Mouse (Mus musculus): Measurements from ENCODE around the gene Pds5b. TPM values are rescaled to one million over a fixed set of nuclear protein-coding genes. Genes with fewer than 3 reads are reported as not detected.
"Not testable (repeated sequence)": the region's sequence is repeated elsewhere in the genome, so short reads cannot be mapped to it uniquely, and the experiment has no call there.

Gene Pds5b
- 46.2 and 47.4 TPM in 2 replicates for polyA plus RNA-seq (2016; fragmentation: Nextera tagmentation; extraction: Ambion mirVana)

DNA sequence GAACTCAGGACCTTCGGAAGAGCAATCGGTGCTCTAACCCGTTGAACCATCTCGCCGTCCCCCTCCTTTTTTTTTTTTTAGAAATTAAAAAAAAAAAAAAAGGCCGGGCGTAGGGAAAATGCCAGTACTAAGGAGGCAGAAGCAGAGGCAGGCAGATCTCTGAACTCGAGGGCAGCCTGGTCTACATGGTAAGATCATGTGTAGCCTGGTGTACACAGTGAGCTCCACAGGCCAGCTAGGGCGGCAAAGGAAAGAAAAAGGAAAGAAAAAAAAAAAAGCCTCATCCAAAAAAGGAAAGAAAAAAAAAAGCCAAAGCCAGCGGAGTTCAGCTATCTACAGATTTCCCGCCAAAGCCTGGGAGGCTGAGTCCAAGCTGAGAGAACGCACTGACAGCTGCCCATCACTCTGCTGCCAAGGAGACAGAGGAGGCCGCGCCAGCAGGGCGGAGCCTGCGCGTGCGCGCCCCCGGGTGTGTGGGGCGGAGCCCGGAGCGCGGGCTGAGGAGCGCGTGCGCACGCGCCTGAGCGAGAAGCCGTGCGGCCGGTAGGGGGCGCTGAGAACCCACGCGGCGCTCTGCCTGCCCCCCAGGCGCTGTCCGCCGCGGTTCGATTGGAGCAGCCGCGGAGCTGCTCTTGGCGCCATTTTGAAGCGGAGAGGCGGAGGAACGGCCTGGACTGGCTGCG is at the start of gene Pds5b:
Pds5b (plus strand) TSS at position 587 of the 683 bp plus-strand sequence.
- Histone ChIP-seq H3K9me3 (no peaks in the 10 kb centered on the region), H3K4me2 (peak within 1 kb of the TSS; percentile 59), H3K4me1 (peaks cover 21% of the 10 kb centered on the region), H3K9ac (peak within 1 kb of the TSS; percentile 94), H3K27me3 (no peaks in the 10 kb centered on the region), H3K4me3 (replicated peaks) (peak within 1 kb of the TSS; percentile 88), H3K36me3 (replicated peaks) (no peaks in the 10 kb centered on the region), H3K27ac (peak within 1 kb of the TSS; percentile 97)
- 14% methylated on average over 49 of the region's 49 CpGs for WGBS
- ATAC-seq (ENCODE audit: low FRiP score): peak; percentile 96

DNA sequence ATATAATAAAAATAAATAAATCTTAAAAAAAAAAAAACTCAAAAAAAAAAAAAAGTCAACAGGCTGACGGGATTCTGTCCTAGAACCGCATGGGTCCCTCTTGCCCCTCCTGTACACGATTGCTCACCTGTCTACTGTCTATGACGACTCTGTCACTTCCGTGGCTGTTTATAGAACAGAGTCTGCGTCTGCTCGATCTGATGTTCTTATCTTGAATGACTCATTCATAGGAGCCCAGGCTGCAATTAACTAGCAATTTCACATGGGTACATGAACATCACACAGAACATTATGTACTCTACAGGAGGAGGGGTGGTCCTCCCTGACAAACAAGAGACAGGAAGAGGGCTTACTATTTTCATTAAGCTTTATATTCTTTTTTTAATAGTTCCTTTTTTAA is 48.0 kb upstream of the Pds5b start:
- Histone ChIP-seq H3K4me2 (no peak overlapping the region), H3K9ac (no peak overlapping the region), H3K4me1 (no peaks in the 10 kb centered on the region), H3K36me3 (replicated peaks) (no peaks in the 10 kb centered on the region; the same call in 1 of the 2 replicates), H3K4me3 (replicated peaks) (no peak overlapping the region), H3K9me3 (no peaks in the 10 kb centered on the region), H3K27me3 (no peaks in the 10 kb centered on the region), H3K27ac (no peak overlapping the region)
- 95% methylated on average over 7 of the region's 7 CpGs for WGBS
- ATAC-seq (ENCODE audit: low FRiP score): no peak

DNA sequence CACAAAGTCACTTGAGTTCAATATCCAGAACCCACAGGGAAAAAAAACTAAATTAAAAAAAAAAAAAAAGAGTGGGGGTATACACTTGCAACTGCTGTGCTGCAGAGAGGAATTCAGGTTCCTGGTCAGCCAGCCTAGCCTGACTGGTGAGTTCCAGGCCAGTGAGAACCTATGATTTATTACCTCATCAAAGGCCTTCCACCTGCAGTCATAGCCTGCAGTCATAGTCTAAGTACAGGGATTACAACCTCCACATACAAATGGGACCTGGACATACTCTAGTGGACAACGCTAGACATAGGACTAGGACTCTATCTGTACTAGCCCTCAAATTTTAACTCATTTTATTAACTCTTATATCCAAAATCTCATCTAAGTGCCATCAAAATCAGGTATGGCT is 44.3 kb upstream of the Pds5b start:
- no peaks in the 10 kb centered on the region for H3K4me1 ChIP-seq
- H3K27ac ChIP-seq: no peak overlapping the region
- no peaks in the 10 kb centered on the region for H3K9me3 ChIP-seq
- 90% methylated on average over 1 of the region's 1 CpGs for WGBS
- peaks cover 4% of the 10 kb centered on the region; the same call in 1 of the 2 replicates for H3K36me3 ChIP-seq (replicated peaks)
- no peaks in the 10 kb centered on the region for H3K27me3 ChIP-seq
- H3K4me3 ChIP-seq (replicated peaks): no peak overlapping the region
- no peak overlapping the region for H3K9ac ChIP-seq
- H3K4me2 ChIP-seq: no peak overlapping the region
- ATAC-seq (ENCODE audit: low FRiP score): no peak

DNA sequence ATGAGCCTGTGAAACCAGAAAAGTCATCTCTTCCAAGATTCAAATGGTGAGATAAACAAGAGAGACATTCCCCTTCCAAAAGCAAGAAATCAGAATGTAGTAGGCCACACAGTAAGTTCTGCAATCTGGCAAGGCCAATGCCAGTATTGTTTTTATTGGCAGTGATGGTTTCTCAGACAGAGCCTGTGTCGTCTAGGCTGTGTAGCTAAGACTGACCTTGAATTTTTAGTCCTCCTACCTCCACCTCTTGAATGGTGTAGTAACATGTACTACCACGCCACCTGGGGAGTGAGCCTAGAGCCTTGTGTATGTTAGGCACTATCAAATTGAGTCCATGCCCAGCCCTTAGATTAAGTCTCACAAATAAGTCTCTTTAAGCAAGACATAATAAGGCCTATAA is 43.8 kb upstream of the Pds5b start:
- ATAC-seq (ENCODE audit: low FRiP score): no peak
- no peaks in the 10 kb centered on the region for H3K4me1 ChIP-seq
- 94% methylated on average over 2 of the region's 2 CpGs for WGBS
- no peak overlapping the region for H3K4me3 ChIP-seq (replicated peaks)
- no peak overlapping the region for H3K9ac ChIP-seq
- H3K27ac ChIP-seq: no peak overlapping the region
- no peak overlapping the region for H3K4me2 ChIP-seq
- no peaks in the 10 kb centered on the region for H3K27me3 ChIP-seq
- H3K9me3 ChIP-seq: no peaks in the 10 kb centered on the region
- H3K36me3 ChIP-seq (replicated peaks): peaks cover 4% of the 10 kb centered on the region; the same call in 1 of the 2 replicates

DNA sequence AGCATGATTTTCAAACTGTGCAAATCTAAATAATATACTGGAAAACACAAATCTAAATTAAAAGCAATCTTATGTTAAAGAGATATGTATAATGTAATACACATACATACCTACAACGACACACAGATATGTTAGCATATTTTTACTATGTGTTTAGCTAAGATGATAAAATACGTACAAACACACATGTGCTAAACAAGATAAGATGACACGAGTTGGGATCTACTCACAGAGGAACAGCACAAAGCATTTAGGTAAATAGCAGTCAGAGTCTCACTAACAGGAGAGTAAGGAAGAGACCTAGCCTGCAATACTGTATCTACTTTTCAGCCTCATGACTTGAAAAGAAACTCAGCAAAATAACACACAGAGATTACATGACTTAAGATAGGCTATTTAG is 32.1 kb upstream of the Pds5b start:
- no peaks in the 10 kb centered on the region for H3K4me1 ChIP-seq
- H3K9me3 ChIP-seq: no peaks in the 10 kb centered on the region
- H3K36me3 ChIP-seq (replicated peaks): peaks cover 25% of the 10 kb centered on the region

DNA sequence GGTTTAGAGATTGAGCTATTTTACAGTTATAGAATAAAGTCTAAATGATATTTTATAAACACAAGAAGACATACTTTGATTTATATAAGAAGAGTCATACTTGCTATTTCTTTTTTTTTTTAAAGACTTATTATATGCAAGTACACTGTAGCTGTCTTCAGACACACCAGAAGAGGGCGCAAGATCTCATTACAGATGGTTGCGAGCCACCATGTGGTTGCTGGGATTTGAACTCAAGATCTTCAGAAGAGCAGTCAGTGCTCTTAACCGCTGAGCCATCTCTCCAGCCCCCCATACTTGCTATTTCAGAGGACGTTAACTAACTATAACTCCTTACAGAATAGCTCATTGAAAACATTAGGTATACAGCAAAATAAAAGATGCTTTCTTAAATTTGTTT is 30.1 kb upstream of the Pds5b start:
- 94% methylated on average over 4 of the region's 4 CpGs for WGBS
- not testable (repeated sequence) for H3K27me3 ChIP-seq; ATAC-seq (ENCODE audit: low FRiP score); H3K4me2 ChIP-seq; H3K27ac ChIP-seq; H3K9me3 ChIP-seq; H3K9ac ChIP-seq; H3K4me3 ChIP-seq (replicated peaks); H3K4me1 ChIP-seq
- peaks cover 20% of the 10 kb centered on the region for H3K36me3 ChIP-seq (replicated peaks)

More for the DNA sequence above, 32.1 kb upstream of the Pds5b start:
- Histone ChIP-seq H3K4me2 (no peak overlapping the region), H3K27ac (no peak overlapping the region), H3K4me3 (replicated peaks) (no peak overlapping the region), H3K27me3 (no peaks in the 10 kb centered on the region), H3K9ac (no peak overlapping the region)
- WGBS: 91% methylated on average over 3 of the region's 3 CpGs
- ATAC-seq (ENCODE audit: low FRiP score): no peak

DNA sequence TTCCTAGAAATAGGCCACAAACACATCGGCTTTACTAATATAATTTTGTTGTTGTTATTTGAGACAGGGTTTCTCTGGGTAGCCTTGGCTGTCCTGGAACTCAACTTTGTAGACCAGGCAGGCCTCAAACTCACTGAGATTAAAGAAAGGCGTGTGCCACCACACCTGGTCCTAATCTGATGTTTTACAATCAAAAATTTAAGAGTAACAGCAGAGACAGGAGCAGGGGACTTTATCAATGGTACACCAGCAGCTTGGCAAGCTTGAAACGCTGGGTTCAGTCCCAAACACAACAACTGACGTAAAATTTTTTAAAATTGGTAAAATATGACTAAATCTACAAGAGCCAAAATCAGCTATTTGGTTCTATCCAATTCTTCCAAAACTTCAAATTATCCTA is 28.6 kb upstream of the Pds5b start:
- H3K27ac ChIP-seq: no peak overlapping the region
- H3K36me3 ChIP-seq (replicated peaks): peaks cover 35% of the 10 kb centered on the region
- no peak for ATAC-seq (ENCODE audit: low FRiP score)

DNA sequence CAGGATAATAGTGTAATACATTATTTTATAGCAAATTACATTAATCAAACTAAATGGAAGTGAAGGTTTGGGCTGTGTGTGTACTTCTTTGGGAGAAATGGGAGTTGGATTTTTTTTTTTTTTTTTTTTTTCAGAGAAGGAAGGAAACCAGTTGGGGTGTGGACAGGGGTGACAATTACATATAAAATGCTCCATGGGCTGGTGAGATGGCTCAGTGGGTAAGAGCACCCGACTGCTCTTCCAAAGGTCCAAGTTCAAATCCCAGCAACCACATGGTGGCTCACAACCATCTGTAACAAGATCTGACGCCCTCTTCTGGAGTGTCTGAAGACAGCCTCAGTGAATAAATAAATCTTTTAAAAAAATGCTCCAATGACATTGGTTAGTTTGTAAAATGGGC is 21.0 kb upstream of the Pds5b start:
- Histone ChIP-seq H3K4me3 (replicated peaks) (no peak overlapping the region), H3K9ac (no peak overlapping the region), H3K27ac (no peak overlapping the region), H3K4me2 (no peak overlapping the region), H3K9me3 (no peaks in the 10 kb centered on the region), H3K36me3 (replicated peaks) (peaks cover 16% of the 10 kb centered on the region), H3K27me3 (no peaks in the 10 kb centered on the region), H3K4me1 (peaks cover 1% of the 10 kb centered on the region; the same call in 1 of the 2 replicates)
- ATAC-seq (ENCODE audit: low FRiP score): no peak
- 89% methylated on average over 2 of the region's 2 CpGs for WGBS

More for the DNA sequence above, 28.6 kb upstream of the Pds5b start:
- Histone ChIP-seq H3K4me3 (replicated peaks) (no peak overlapping the region), H3K27me3 (no peaks in the 10 kb centered on the region), H3K9me3 (no peaks in the 10 kb centered on the region), H3K4me2 (no peak overlapping the region), H3K9ac (no peak overlapping the region), H3K4me1 (no peaks in the 10 kb centered on the region)
- WGBS: 93% methylated on average over 4 of the region's 4 CpGs

DNA sequence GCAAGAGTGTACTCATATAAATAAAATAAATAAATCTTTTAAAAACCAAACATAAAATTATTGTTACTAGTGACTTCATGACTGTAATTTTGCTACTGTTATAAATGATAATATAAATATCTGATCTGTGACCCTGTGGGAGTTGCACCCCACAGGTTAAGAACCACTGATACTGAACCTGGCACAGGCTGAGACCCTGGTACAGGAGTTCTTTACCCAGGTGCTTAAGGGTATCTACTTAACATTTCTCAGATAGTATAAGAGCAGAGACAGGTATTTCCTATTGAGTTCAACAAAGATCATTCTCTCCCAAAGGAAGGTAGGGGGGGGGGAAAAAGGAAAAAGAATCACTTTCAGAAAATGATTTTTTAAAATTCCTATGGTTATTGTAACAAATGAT is 19.0 kb upstream of the Pds5b start:
- H3K27me3 ChIP-seq: no peaks in the 10 kb centered on the region
- H3K9me3 ChIP-seq: no peaks in the 10 kb centered on the region
- H3K36me3 ChIP-seq (replicated peaks): peaks cover 4% of the 10 kb centered on the region; the same call in 1 of the 2 replicates
- no peak overlapping the region for H3K4me2 ChIP-seq
- no peak overlapping the region for H3K9ac ChIP-seq
- H3K4me1 ChIP-seq: peaks cover 14% of the 10 kb centered on the region
- no peak overlapping the region for H3K4me3 ChIP-seq (replicated peaks)
- H3K27ac ChIP-seq: no peak overlapping the region
- ATAC-seq (ENCODE audit: low FRiP score): no peak

DNA sequence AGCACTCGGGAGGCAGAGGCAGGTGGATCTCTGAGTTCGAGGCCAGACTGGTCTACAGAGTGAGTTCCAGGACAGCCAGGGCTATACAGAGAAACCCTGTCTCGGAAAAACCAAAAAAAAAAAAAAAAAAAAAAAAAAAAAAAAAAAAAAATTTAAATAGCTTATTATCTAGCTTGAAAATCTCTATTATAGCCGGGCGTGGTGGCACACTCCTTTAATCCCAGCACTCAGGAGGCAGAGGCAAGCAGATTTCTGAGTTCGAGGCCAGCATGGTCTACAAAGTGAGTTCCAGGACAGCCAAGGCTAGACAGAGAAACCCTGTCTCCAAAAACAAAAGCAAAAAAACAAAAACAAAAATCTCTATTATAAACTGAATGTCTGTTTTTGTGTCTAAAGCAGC is 14.1 kb upstream of the Pds5b start:
- WGBS: 97% methylated on average over 6 of the region's 6 CpGs
- H3K4me1 ChIP-seq: peaks cover 27% of the 10 kb centered on the region
- H3K27me3 ChIP-seq; H3K4me3 ChIP-seq (replicated peaks); H3K9me3 ChIP-seq; ATAC-seq (ENCODE audit: low FRiP score); H3K9ac ChIP-seq; H3K4me2 ChIP-seq; H3K27ac ChIP-seq: not testable (repeated sequence)
- peaks cover 18% of the 10 kb centered on the region for H3K36me3 ChIP-seq (replicated peaks)

DNA sequence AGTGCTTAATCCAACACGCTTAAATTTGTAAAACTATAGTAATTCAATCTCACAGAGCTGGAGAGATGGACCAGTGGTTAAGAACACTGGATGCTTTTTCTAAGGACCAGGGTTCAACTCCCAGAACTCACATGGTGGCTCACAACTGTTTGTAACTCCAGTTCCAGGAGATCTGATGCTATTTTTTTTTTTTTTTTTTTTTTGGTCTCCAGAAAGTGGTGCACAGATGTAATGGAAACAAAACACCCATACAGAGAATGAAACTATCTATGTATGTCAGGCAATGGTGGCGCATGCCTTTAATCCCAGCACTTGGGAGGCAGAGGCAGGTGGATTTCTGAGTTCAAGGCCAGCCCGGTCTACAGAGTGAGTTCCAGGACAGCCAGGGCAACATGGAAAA is 13.2 kb upstream of the Pds5b start:
- H3K4me2 ChIP-seq; ATAC-seq (ENCODE audit: low FRiP score); H3K27me3 ChIP-seq; H3K27ac ChIP-seq; H3K4me3 ChIP-seq (replicated peaks); H3K9me3 ChIP-seq; H3K9ac ChIP-seq: not testable (repeated sequence)
- 95% methylated on average over 3 of the region's 3 CpGs for WGBS
- Histone ChIP-seq H3K36me3 (replicated peaks) (peaks cover 18% of the 10 kb centered on the region), H3K4me1 (peaks cover 30% of the 10 kb centered on the region)

DNA sequence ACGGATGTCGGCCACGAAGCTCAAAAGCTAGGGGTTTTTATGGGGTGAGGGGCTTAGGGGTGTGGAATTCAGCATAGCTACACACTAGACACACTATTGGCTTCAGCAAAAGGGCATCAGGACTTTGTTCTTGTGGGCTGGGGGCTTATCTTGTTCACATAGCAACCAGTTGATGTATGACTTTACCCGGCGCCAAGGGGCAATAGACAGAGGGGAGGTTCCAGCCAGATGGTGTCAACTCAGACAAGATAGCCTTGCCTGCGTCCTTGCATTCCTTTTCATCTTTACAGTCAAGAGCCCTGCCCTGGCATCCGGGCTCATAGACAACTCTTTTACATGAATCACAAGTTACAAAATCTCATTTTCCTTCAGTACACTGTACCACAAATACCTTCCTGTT is 9.6 kb upstream of the Pds5b start:
- peak overlapping the region; percentile 15; the same call in 1 of the 2 replicates for H3K4me2 ChIP-seq
- H3K9ac ChIP-seq: not testable (repeated sequence)

DNA sequence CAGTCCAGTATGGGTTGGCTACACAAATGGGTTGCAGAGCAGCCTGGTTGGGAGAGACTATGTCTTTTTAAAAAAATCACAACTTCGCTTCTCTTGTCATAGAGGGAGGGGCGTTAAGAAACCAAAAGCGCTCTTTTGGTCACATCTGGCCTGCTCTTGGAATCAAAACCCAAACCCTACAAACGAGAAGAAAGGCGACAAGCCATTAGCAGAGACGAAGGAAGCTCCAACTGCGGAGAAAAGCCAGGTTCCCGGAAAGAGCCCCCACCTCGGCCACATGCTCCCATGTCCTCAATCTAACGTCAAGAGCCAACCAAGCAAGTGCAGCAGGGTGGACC is 8.8 kb upstream of the Pds5b start:
- no peak for ATAC-seq (ENCODE audit: low FRiP score)
- Histone ChIP-seq H3K4me3 (replicated peaks) (peak overlapping the region; percentile 98), H3K4me1 (peaks cover 16% of the 10 kb centered on the region), H3K9ac (peak overlapping the region; percentile 93), H3K36me3 (replicated peaks) (peaks cover 18% of the 10 kb centered on the region), H3K4me2 (peak overlapping the region; percentile 69), H3K9me3 (no peaks in the 10 kb centered on the region), H3K27me3 (no peaks in the 10 kb centered on the region), H3K27ac (peak overlapping the region; percentile 90)
- WGBS: 1% methylated on average over 10 of the region's 10 CpGs

More for the DNA sequence above, 9.6 kb upstream of the Pds5b start:
- not testable (repeated sequence) for H3K4me3 ChIP-seq (replicated peaks); H3K27me3 ChIP-seq; H3K27ac ChIP-seq; H3K9me3 ChIP-seq; ATAC-seq (ENCODE audit: low FRiP score)
- H3K4me1 ChIP-seq: peaks cover 16% of the 10 kb centered on the region
- peaks cover 18% of the 10 kb centered on the region for H3K36me3 ChIP-seq (replicated peaks)
- 95% methylated on average over 7 of the region's 7 CpGs for WGBS
